Mouse (Mus musculus) stomach, embryonic 16.5 days (tissue): ENCODE measurements around the gene Acd. TPM values are rescaled to one million over a fixed set of nuclear protein-coding genes. Genes with fewer than 3 reads are reported as not detected.
A peak's percentile ranks its signal among the peaks of the same experiment; 100 is the strongest.

ENCODE experiments used
- ATAC-seq: fragments of 200-750 bp; cut with Nextera tagmentation; 2 replicates; pipeline ENCODE4 v1.8.0; 2017; ENCODE audit warnings: moderate number of reproducible peaks, moderate TSS enrichment; ENCODE audit not compliant: insufficient read depth, low FRiP score
- H3K27ac ChIP-seq: fragments of 300-500 bp; sonication (generic); 2 replicates; pipeline ENCODE4 v1.5.1; 2014; ENCODE audit warnings: low read length
- H3K27me3 ChIP-seq: fragments of 300-500 bp; sonication (generic); 2 replicates; pipeline ENCODE4 v1.6.1; 2014; ENCODE audit warnings: low read length, control low read depth, mixed read lengths; ENCODE audit not compliant: control insufficient read depth, insufficient read depth
- H3K36me3 ChIP-seq: fragments of 300-500 bp; sonication (generic); 2 replicates; pipeline ENCODE4 v1.6.1; 2014; ENCODE audit warnings: low read length; ENCODE audit not compliant: control insufficient read depth, insufficient read depth
- H3K4me1 ChIP-seq: fragments of 300-500 bp; sonication (generic); 2 replicates; pipeline ENCODE4 v1.6.1; 2014; ENCODE audit warnings: low read length, control low read depth, mixed read lengths; ENCODE audit not compliant: control insufficient read depth, insufficient read depth
- H3K4me2 ChIP-seq: fragments of 300-500 bp; sonication (generic); 2 replicates; pipeline ENCODE4 v1.6.1; 2014; ENCODE audit warnings: low read depth, low read length, mixed read lengths
- H3K4me3 ChIP-seq: fragments of 300-500 bp; sonication (generic); replicated peaks from 2 replicates; pipeline ENCODE4 v1.5.1; 2014; ENCODE audit warnings: mild to moderate bottlenecking, low read length
- H3K9ac ChIP-seq: fragments of 300-500 bp; sonication (generic); 2 replicates; pipeline ENCODE4 v1.6.1; 2014; ENCODE audit warnings: low read length
- H3K9me3 ChIP-seq: fragments of 300-500 bp; sonication (generic); replicated peaks from 2 replicates; pipeline ENCODE4 v1.6.1; 2016; ENCODE audit warnings: low read length, control low read depth; ENCODE audit not compliant: control insufficient read depth
- WGBS: fragments of 180-500 bp; shearing (Covaris S2); extraction: QIAGEN DNeasy Blood & Tissue Kit; methylation state at CpG from one replicate; pipeline ENCODE4 v1.1.7; 2014; 5-methylcytosine and 5-hydroxymethylcytosine counted together
- polyA plus RNA-seq: library from polyadenylated mRNA; unstranded; fragments of >200 nt; fragmentation: Nextera tagmentation; extraction: Ambion mirVana; gene quantifications from 2 replicates; pipeline ENCODE4 v1.2.1, GENCODE M21; 2015

Acd gene
- polyA plus RNA-seq, 1 experiment from 2014 or later: 54.0 TPM

DNA sequence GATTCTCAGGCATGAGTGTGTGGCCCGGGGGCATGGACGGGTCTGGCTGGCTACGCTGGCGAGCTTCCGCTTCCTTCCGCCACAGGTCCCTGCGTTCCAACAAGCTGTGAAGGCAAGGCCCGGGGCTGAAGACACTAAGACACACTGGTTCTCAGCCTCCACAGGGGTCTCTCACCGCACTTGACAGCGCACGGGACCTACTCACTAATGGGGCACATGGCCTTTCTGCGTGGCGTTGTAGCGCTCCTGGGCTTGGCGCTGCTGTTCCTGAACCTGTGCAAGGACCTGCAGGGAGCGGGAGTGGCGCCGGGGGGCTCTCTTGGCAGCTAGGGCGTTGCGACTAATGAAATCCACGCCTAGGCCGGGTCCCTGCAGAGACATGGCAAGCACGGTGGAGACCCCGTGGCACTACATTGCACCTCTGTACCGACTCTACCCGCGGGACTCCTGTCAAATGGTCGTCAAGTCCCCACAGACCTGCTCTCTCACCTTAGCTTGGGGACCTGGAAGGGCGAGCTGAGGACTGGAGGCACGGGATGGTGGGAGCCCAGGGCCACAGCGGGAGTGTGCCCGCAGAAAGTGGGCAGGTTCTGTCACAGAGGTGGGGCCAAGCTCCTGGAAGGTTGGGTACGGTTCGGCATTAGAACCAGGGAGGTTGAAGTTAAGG is 3.4 kb upstream of the Acd start:
- H3K4me1 ChIP-seq: peaks cover 23% of the 10 kb centered on the region
- no peaks in the 10 kb centered on the region for H3K36me3 ChIP-seq
- ATAC-seq: no peak
- H3K27ac ChIP-seq: no peak overlapping the region
- H3K9ac ChIP-seq: no peak overlapping the region
- 94% methylated on average over 34 of the region's 34 CpGs for WGBS
- H3K9me3 ChIP-seq: no peaks in the 10 kb centered on the region
- no peaks in the 10 kb centered on the region for H3K27me3 ChIP-seq
- H3K4me2 ChIP-seq: no peak overlapping the region
- H3K4me3 ChIP-seq: no peak overlapping the region

DNA sequence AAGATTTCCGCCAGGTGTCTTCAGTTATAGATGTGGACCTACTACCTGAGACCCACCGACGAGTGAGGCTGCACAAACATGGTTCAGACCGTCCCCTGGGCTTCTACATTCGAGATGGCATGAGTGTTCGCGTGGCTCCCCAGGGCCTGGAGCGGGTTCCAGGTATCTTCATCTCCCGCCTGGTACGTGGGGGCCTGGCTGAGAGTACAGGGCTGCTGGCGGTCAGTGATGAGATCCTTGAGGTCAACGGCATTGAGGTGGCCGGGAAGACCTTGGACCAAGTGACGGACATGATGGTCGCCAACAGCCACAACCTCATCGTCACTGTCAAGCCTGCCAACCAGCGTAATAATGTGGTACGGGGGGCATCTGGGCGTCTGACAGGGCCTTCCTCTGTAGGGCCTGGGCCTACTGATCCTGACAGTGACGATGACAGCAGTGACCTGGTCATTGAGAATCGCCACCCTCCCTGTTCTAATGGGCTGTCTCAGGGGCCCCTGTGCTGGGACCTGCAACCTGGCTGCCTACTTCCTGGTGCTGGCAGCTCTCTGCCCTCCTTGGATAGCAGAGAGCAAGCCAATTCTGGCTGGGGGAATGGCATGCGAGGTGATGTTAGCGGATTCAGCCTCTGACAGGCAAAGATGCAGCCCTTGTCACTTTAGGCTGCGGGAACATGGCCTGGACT is 2.0 kb upstream of the Acd start:
- 90% methylated on average over 24 of the region's 24 CpGs for WGBS
- Histone ChIP-seq H3K9ac (no peak overlapping the region), H3K27me3 (no peaks in the 10 kb centered on the region), H3K4me1 (peaks cover 20% of the 10 kb centered on the region), H3K4me2 (no peak overlapping the region), H3K36me3 (0 out of 2 replicates have a peak, but pooled peaks cover 4% of the 10 kb centered on the region), H3K4me3 (no peak overlapping the region), H3K27ac (no peak overlapping the region), H3K9me3 (no peaks in the 10 kb centered on the region)
- no peak for ATAC-seq

- Histone ChIP-seq H3K4me3 (peak overlapping the region; percentile 85), H3K36me3 (0 out of 2 replicates have a peak, but pooled peaks cover 6% of the 10 kb centered on the region), H3K4me1 (peaks cover 13% of the 10 kb centered on the region), H3K27ac (peak overlapping the region; percentile 55; the same call in 1 of the 2 replicates), H3K9ac (peak overlapping the region; percentile 80), H3K9me3 (no peaks in the 10 kb centered on the region), H3K4me2 (peak overlapping the region; percentile 89), H3K27me3 (no peaks in the 10 kb centered on the region)
- no peak for ATAC-seq
- WGBS: 40% methylated on average over 18 of the region's 18 CpGs
Observed at GRCm38 (mm10) chr8:105702001-105702401, 1.1 kb upstream of the Acd start.

DNA sequence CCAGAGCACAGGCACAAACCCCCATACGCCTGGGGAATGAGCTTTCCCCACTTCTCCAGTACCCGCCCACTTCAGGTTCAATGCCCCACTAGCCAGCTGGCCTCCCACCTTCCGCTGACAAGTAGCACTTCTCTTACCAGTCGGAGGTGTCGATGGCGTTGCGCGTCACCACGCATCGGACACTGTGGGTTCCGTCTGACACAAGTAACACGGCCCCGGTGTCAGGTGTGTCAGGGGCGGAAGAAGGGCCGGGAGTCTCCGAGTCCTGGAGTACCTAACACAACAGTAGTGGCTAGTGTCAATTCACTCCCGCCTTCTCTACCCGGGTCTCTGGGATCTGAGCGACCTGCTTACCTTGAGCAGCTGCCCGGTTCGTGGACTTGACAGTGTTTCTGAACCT is 336 bp downstream of the Acd start:
- H3K27ac ChIP-seq: peak overlapping the region; percentile 97
- H3K4me3 ChIP-seq: peak overlapping the region; percentile 85
- H3K9ac ChIP-seq: peak overlapping the region; percentile 80
- peak overlapping the region; percentile 89 for H3K4me2 ChIP-seq
- no peaks in the 10 kb centered on the region for H3K27me3 ChIP-seq
- WGBS: under 1% methylated on average over 21 of the region's 21 CpGs
- peaks cover 12% of the 10 kb centered on the region for H3K4me1 ChIP-seq
- 0 out of 2 replicates have a peak, but pooled peaks cover 6% of the 10 kb centered on the region for H3K36me3 ChIP-seq
- peak; percentile 44 for ATAC-seq
- no peaks in the 10 kb centered on the region for H3K9me3 ChIP-seq

DNA sequence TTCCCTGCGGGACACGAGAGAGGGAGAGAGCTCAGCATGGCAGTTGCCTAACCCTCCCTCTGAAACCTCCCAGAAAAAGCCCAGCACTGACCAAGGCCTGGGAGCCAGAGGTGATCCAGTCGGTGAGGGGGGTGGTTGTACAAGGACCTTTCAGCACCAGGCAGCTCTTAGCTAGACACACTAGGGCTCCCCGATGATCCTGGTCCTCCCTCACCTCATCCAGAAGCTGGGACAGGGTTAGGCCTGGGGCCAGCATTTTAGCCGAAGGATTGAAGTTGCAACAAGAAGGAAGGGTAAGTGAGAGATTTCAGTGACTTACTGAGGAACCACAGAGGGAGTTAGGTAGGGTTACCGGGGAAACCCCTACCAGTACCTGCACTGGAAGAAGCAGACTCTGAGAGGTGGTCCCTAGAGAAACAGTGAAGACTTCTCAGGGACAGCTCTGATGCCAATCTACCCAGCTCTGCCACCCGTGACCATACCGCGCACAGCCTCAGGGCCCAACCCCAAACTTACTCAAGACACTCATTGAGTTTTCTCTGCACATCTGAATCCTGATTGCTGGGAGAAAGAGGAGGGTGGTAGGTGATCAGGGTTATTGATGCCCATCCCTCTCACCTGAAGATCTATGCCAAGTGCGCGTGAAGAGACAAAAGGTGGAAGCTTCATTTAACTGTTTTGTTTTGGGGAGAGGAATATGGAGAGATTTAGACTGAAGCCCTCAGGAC is 1.2 kb downstream of the Acd start:
- Histone ChIP-seq H3K36me3 (0 out of 2 replicates have a peak, but pooled peaks cover 6% of the 10 kb centered on the region), H3K27me3 (no peaks in the 10 kb centered on the region; the same call in 1 of the 2 replicates), H3K4me3 (peak overlapping the region; percentile 85), H3K4me2 (peak overlapping the region; percentile 89), H3K9me3 (no peaks in the 10 kb centered on the region), H3K27ac (no peak overlapping the region), H3K4me1 (peaks cover 12% of the 10 kb centered on the region), H3K9ac (peak overlapping the region; percentile 80)
- 87% methylated on average over 11 of the region's 11 CpGs for WGBS
- ATAC-seq: no peak

DNA sequence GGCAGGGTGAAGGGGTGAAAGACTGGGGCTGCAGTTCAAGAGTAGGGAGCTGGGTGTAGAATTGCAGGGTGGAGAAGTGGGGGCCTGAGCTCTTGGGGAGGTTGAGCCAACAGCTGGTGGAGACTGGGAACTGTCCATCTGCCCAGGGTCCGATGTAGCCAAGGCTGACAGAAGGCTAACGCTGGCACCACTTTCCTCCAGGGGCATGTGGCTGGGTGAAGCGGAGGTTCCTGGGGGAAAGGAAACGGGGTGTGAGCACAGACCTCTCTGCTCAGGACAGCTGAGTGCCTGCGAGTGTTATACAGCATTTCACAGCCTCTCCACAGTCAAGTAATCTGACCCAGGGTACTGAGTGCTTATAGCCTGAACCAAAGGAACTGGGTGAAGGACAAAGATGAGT is 2.2 kb downstream of the Acd start:
- H3K4me2 ChIP-seq: no peak overlapping the region
- 90% methylated on average over 5 of the region's 5 CpGs for WGBS
- H3K9ac ChIP-seq: no peak overlapping the region
- no peaks in the 10 kb centered on the region for H3K9me3 ChIP-seq
- H3K27me3 ChIP-seq: no peaks in the 10 kb centered on the region; the same call in 1 of the 2 replicates
- peaks cover 17% of the 10 kb centered on the region for H3K4me1 ChIP-seq
- H3K4me3 ChIP-seq: no peak overlapping the region
- H3K27ac ChIP-seq: no peak overlapping the region
- no peak for ATAC-seq
- 0 out of 2 replicates have a peak, but pooled peaks cover 6% of the 10 kb centered on the region for H3K36me3 ChIP-seq

- H3K9me3 ChIP-seq: no peaks in the 10 kb centered on the region
- ATAC-seq: no peak
- no peak overlapping the region for H3K27ac ChIP-seq
- H3K9ac ChIP-seq: no peak overlapping the region
- H3K27me3 ChIP-seq: no peaks in the 10 kb centered on the region; the same call in 1 of the 2 replicates
- no peak overlapping the region for H3K4me3 ChIP-seq
- 0 out of 2 replicates have a peak, but pooled peaks cover 6% of the 10 kb centered on the region for H3K36me3 ChIP-seq
- H3K4me1 ChIP-seq: peaks cover 17% of the 10 kb centered on the region
- WGBS: 88% methylated on average over 17 of the region's 17 CpGs
- H3K4me2 ChIP-seq: no peak overlapping the region
Observed at GRCm38 (mm10) chr8:105697196-105697780, 3.6 kb downstream of the Acd start.

- no peak overlapping the region for H3K27ac ChIP-seq
- H3K9ac ChIP-seq: no peak overlapping the region
- H3K4me2 ChIP-seq: no peak overlapping the region
- peaks cover 9% of the 10 kb centered on the region for H3K4me1 ChIP-seq
- no peaks in the 10 kb centered on the region for H3K9me3 ChIP-seq
- H3K36me3 ChIP-seq: 0 out of 2 replicates have a peak, but pooled peaks cover 6% of the 10 kb centered on the region
- no peak overlapping the region for H3K4me3 ChIP-seq
- WGBS: 80% methylated on average over 30 of the region's 30 CpGs
- H3K27me3 ChIP-seq: no peaks in the 10 kb centered on the region; the same call in 1 of the 2 replicates
- no peak for ATAC-seq
Observed at GRCm38 (mm10) chr8:105695080-105695780, 5.7 kb downstream of the Acd start.
